Mouse (Mus musculus): ENCODE measurements around the gene Tecpr2. TPM values are rescaled to one million over a fixed set of nuclear protein-coding genes. Genes with fewer than 3 reads are reported as not detected.

Tecpr2 gene
- polyA plus RNA-seq, 1 experiment from 2014 or later = 1.6 TPM

DNA sequence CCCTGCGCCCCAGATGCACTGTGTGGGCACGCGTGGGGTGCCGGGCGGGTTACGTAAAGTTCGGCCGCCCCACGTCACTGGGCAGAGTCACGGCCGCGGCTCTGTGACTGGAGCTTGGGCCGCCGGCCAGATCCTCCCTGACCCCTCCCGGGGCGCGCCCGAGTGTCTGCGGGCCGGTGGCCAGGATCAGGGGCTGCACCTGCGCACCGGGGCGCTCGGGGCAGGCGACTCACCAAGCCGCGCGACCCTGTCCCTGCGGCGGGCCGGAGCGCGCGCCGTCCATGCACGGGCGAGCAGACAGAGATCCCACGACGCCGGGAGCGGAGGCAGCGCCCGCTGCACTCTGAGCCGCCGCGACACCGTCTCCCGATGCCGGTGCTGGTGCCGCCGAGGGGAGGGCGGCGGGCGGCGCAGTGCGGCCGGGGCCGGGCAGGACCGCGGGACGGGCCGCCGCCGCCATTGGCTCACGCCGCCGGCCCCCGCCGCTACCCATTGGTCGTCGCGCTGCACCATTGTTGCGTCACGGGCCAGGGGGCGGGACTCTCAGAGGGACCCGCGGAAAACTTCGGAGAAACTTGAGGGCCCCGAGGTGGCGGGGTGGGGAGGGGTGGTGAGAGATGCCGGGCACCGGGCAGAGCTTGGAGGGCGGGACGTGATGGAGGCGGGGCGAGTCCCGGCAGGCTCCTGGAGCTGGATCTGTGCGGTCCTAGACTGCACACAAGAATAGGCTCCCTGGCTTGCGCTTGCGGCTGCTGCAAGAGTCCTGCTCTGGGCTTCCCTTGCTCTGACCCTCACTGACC is 89.7 kb downstream of the Tecpr2 start, which contains the start of gene Ankrd9:
TSS of gene Ankrd9 (minus strand) at position 434 of the 800 bp plus-strand sequence.
- Histone ChIP-seq H3K9me3 (replicated peaks) (no peaks in the 10 kb centered on the region), H3K4me2 (peak within 1 kb of the TSS; percentile 89), H3K27me3 (0 out of 2 replicates have a peak, but pooled peaks cover 9% of the 10 kb centered on the region), H3K4me3 (replicated peaks) (peak within 1 kb of the TSS; percentile 95), H3K27ac (replicated peaks) (peak within 1 kb of the TSS; percentile 98), H3K36me3 (replicated peaks) (peaks cover 35% of the 10 kb centered on the region), H3K4me1 (replicated peaks) (peaks cover 60% of the 10 kb centered on the region), H3K9ac (peak within 1 kb of the TSS; percentile 98)
- ATAC-seq (ENCODE audit: insufficient read depth) = peak; percentile 86
- under 1% methylated on average over 90 of the region's 90 CpGs for WGBS (ENCODE audit: insufficient replicate concordance)

DNA sequence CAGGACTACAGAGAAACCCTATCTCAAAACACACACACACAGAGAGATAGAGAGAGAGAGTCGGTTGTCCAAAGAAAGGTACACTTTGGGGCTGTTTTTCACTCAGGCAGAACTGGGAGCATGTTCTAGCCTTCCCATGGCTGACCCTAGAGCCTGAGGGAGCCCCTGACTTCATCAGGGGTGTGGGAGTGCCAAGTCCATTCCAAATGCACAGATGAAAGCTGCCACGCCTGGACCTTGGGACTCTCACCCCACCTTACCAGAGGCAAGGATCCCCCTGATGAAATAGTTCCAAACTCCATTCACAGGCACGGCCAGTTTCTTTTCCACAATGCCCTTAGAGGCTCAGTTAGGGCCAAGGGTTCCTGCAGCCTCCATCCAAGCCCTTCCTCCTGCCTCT is 90.7 kb downstream of the Tecpr2 start:
- Histone ChIP-seq H3K9ac (peak overlapping the region; percentile 74), H3K27ac (replicated peaks) (peak overlapping the region; percentile 98), H3K4me3 (replicated peaks) (peak overlapping the region; percentile 95), H3K4me1 (replicated peaks) (peaks cover 51% of the 10 kb centered on the region), H3K36me3 (replicated peaks) (peaks cover 30% of the 10 kb centered on the region), H3K4me2 (peak overlapping the region; percentile 89), H3K9me3 (replicated peaks) (no peaks in the 10 kb centered on the region), H3K27me3 (peaks cover 9% of the 10 kb centered on the region; the same call in 1 of the 2 replicates)
- ATAC-seq (ENCODE audit: insufficient read depth) = no peak
- WGBS (ENCODE audit: insufficient replicate concordance) = 51% methylated on average over 3 of the region's 3 CpGs

DNA sequence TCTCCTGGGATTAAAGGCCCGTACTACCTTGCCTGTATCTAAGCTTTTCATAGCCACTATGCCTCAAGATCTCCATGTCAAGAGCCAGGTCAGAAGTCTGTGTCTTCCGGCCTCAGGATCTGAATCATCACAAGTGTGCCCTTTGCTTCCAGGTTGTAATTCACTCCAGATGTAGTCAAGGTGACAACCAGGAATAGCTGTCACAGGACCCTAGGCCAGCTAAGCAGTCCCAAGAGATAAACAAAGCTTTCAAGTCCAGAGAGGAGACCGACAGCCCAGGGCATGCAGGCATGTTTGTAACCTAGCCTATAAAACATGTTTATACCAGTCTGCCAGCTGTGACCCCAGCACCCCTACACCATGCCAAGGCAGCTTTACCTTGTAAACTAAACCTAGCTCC is 92.7 kb downstream of the Tecpr2 start:
- no peak overlapping the region for H3K27ac ChIP-seq (replicated peaks)
- 85% methylated on average over 3 of the region's 3 CpGs for WGBS (ENCODE audit: insufficient replicate concordance)
- peaks cover 32% of the 10 kb centered on the region for H3K4me1 ChIP-seq (replicated peaks)
- no peak overlapping the region for H3K4me3 ChIP-seq (replicated peaks)
- H3K27me3 ChIP-seq = peaks cover 16% of the 10 kb centered on the region; the same call in 1 of the 2 replicates
- H3K9ac ChIP-seq = no peak overlapping the region
- H3K36me3 ChIP-seq (replicated peaks) = peaks cover 10% of the 10 kb centered on the region
- H3K4me2 ChIP-seq = no peak overlapping the region
- no peak for ATAC-seq (ENCODE audit: insufficient read depth)
- no peaks in the 10 kb centered on the region for H3K9me3 ChIP-seq (replicated peaks)

DNA sequence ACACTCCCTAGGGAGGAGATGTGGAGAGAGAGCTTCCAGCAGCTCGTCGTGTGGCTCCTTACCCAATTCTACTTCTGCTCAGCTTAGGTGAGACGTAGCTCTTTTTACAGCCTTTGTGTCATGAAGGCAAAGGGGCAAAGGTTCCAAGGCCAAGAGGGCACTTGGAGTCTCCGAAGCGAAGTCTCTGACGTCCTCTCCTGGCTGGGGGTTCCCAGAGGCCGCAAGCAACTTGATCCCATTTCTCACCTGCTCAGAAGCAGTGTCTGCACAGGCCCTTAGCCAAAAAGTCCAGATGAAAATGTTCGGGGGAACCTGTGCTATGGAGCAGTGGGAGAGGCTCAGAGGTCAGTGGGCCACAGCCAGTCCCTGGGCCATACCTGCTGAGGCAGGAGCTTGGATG is 94.0 kb downstream of the Tecpr2 start:
- no peak overlapping the region for H3K27ac ChIP-seq (replicated peaks)

DNA sequence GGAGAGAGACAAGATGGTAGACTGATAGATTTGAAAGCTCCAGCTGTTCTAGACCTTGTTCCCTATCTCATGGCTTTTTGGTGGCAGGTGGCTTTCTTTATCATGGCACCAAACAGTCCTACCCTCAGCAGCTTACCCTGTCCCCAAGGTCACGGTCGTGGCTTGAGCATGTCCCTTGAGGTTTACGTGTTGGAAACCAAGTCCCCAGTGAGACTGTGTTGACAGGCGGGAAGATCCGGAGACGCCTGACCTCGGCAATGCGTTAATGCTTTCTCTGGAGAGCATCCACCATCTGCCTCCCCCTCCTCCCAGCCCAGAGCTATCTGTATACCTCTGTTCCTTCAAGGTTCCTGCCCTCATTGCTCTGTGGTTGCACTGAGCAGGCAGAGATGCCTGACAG is 94.7 kb downstream of the Tecpr2 start:
- H3K27ac ChIP-seq (replicated peaks) = no peak overlapping the region
- H3K4me2 ChIP-seq = no peak overlapping the region
- H3K36me3 ChIP-seq (replicated peaks) = no peaks in the 10 kb centered on the region
- no peak for ATAC-seq (ENCODE audit: insufficient read depth)
- no peak overlapping the region for H3K4me3 ChIP-seq (replicated peaks)
- H3K9ac ChIP-seq = no peak overlapping the region
- WGBS (ENCODE audit: insufficient replicate concordance) = 67% methylated on average over 8 of the region's 8 CpGs
- peaks cover 14% of the 10 kb centered on the region for H3K4me1 ChIP-seq (replicated peaks)
- peaks cover 16% of the 10 kb centered on the region; the same call in 1 of the 2 replicates for H3K27me3 ChIP-seq
- no peaks in the 10 kb centered on the region for H3K9me3 ChIP-seq (replicated peaks)

More for the DNA sequence above, 94.0 kb downstream of the Tecpr2 start:
- Histone ChIP-seq H3K9ac (no peak overlapping the region), H3K4me1 (replicated peaks) (peaks cover 19% of the 10 kb centered on the region), H3K27me3 (peaks cover 16% of the 10 kb centered on the region; the same call in 1 of the 2 replicates), H3K4me2 (no peak overlapping the region), H3K4me3 (replicated peaks) (no peak overlapping the region), H3K9me3 (replicated peaks) (no peaks in the 10 kb centered on the region), H3K36me3 (replicated peaks) (no peaks in the 10 kb centered on the region)
- ATAC-seq (ENCODE audit: insufficient read depth) = no peak
- WGBS (ENCODE audit: insufficient replicate concordance) = 82% methylated on average over 8 of the region's 8 CpGs

DNA sequence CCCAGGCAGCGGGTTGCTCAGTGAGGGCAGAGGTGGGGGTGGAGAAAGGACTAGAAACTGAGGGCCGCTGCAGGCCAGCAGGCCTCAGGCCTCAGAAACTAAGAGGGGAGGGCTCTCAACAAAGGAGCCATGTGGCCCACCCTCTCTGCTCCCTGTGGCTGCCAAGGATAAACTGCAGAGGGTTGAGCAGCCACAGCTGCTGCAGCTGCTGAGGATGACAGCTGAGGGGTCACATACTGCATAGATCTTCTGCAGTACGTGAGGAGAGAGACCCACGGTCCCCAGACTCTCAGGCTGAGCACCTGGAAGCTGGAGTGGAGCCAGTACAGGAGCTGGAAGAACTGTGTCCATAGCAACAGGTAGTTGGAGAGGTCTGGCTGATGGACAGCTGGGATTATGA is 95.5 kb downstream of the Tecpr2 start:
- H3K27ac ChIP-seq (replicated peaks) = no peak overlapping the region
- 77% methylated on average over 4 of the region's 4 CpGs for WGBS (ENCODE audit: insufficient replicate concordance)
- no peak overlapping the region for H3K4me3 ChIP-seq (replicated peaks)
- no peaks in the 10 kb centered on the region for H3K9me3 ChIP-seq (replicated peaks)
- no peak for ATAC-seq (ENCODE audit: insufficient read depth)
- H3K36me3 ChIP-seq (replicated peaks) = no peaks in the 10 kb centered on the region
- no peak overlapping the region for H3K9ac ChIP-seq
- peaks cover 16% of the 10 kb centered on the region; the same call in 1 of the 2 replicates for H3K27me3 ChIP-seq
- peaks cover 11% of the 10 kb centered on the region for H3K4me1 ChIP-seq (replicated peaks)
- H3K4me2 ChIP-seq = no peak overlapping the region

DNA sequence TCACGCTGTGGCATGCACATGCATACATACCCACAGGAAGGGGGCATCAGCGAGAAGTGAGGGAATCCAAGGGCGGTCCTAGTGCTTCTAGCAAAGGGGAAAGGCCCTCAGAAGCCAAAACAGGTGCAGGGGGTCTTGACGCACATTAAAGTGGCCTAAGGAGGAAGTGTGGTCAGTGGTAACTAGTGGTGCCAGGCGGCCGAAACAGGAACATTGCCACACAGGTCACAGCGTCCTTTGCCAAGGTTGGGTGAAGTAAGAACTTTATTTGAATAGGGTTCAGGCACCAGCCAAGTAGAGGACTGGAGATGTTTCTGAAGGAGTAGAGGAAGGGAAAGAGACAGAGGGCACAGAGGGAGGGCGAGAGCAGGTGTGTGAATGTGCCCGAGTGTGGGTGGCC is 96.1 kb downstream of the Tecpr2 start:
- Histone ChIP-seq H3K4me1 (replicated peaks) (peaks cover 6% of the 10 kb centered on the region), H3K27me3 (peaks cover 16% of the 10 kb centered on the region; the same call in 1 of the 2 replicates), H3K9me3 (replicated peaks) (no peaks in the 10 kb centered on the region), H3K4me3 (replicated peaks) (no peak overlapping the region), H3K27ac (replicated peaks) (no peak overlapping the region), H3K9ac (no peak overlapping the region), H3K36me3 (replicated peaks) (no peaks in the 10 kb centered on the region), H3K4me2 (no peak overlapping the region)
- ATAC-seq (ENCODE audit: insufficient read depth) = no peak
- 58% methylated on average over 9 of the region's 9 CpGs for WGBS (ENCODE audit: insufficient replicate concordance)

DNA sequence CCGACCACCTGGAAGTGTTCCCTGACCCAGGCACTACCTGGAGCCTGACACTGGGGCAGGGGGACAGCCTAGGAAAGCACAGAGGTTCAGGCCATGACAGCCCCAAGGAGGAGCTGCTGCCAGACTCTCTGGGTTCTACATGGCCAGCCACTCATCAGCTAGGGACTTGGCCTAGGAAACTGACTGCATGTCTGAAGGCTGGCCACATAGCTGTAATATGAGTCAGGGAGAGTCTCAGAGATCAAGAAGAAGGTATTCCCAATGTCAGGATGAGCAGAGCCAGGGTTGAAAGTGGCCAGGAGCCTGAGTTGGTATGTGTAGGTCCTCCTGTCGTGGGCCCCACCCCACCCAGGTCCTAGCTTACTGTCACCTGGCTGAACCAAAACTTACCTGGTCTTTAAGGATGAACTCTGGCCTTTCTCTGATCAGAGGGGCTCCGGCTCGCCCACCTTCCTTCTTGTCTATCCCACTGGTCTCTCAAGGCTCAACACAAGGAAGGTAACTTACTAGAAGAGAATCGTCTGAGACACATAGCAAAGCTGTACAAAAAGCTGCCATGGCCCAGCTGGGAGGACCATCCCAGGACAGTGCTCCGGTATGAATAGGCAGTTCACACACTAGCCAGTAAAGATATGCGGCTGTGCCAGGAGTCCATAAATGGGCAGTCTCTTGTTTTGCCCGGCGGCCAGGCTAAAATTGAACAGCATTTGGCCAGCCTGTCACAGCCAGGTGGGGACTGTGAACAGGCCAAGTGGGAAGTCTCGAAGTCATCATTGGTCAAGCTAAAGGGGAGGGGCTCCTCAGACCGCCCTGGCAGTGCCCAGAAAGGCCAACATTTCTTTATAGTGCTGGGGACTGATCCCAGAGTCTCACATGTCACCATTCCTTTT is 97.7 kb downstream of the Tecpr2 start:
- H3K4me2 ChIP-seq = no peak overlapping the region
- no peaks in the 10 kb centered on the region for H3K36me3 ChIP-seq (replicated peaks)
- peaks cover 12% of the 10 kb centered on the region; the same call in 1 of the 2 replicates for H3K27me3 ChIP-seq
- peaks cover 19% of the 10 kb centered on the region for H3K4me1 ChIP-seq (replicated peaks)
- H3K9me3 ChIP-seq (replicated peaks) = no peaks in the 10 kb centered on the region
- no peak overlapping the region for H3K9ac ChIP-seq
- ATAC-seq (ENCODE audit: insufficient read depth) = no peak
- H3K27ac ChIP-seq (replicated peaks) = no peak overlapping the region
- H3K4me3 ChIP-seq (replicated peaks) = no peak overlapping the region
- WGBS (ENCODE audit: insufficient replicate concordance) = 77% methylated on average over 11 of the region's 11 CpGs

DNA sequence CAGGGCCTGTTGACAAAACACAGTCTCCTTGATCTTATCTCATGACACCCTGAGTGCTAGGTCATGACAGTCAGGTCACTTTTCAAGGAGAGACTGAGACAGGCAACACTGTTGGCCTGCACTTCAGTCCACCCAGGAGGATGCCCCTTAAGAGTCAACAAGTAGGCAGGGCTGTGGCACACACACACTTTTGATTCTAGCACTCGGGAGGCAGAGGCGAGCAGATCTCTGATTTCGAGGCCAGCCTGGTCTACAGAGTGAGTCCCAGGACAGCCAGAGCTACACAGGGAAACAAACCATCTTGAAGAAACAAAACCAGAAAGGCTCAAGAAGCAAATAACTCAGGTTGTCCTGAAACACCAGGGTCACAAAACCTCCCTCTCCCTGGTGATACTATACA is 100.3 kb downstream of the Tecpr2 start:
- WGBS (ENCODE audit: insufficient replicate concordance) = 73% methylated on average over 3 of the region's 3 CpGs
- ATAC-seq (ENCODE audit: insufficient read depth) = no peak
- peaks cover 7% of the 10 kb centered on the region; the same call in 1 of the 2 replicates for H3K27me3 ChIP-seq
- H3K27ac ChIP-seq (replicated peaks) = no peak overlapping the region
- no peak overlapping the region for H3K9ac ChIP-seq
- no peak overlapping the region for H3K4me2 ChIP-seq
- no peaks in the 10 kb centered on the region for H3K9me3 ChIP-seq (replicated peaks)
- no peak overlapping the region for H3K4me3 ChIP-seq (replicated peaks)
- peaks cover 31% of the 10 kb centered on the region for H3K4me1 ChIP-seq (replicated peaks)
- H3K36me3 ChIP-seq (replicated peaks) = no peaks in the 10 kb centered on the region

DNA sequence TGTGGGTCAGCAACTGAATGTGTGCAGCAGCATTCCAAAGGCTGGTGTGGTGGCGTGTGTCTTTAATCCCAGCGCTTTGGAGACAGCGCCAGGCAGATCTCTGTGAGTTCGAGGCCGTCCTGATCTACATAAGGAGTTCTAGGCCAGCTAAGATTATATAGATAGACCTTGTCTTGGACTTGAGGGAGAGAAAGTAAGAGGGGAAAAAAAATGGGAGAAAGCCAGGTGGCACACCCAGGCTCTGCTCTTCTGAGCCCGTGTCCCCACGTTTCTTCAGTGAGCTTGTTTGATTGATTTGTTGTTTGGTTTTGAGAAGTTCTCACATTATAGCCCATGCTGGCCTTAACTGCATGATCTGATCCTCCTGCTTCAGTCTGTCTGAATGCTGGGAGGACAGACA is 101.4 kb downstream of the Tecpr2 start:
- no peak for ATAC-seq (ENCODE audit: insufficient read depth)

More for the DNA sequence above, 101.4 kb downstream of the Tecpr2 start:
- WGBS (ENCODE audit: insufficient replicate concordance) = 84% methylated on average over 7 of the region's 7 CpGs
- no peaks in the 10 kb centered on the region for H3K36me3 ChIP-seq (replicated peaks)
- peaks cover 31% of the 10 kb centered on the region for H3K4me1 ChIP-seq (replicated peaks)
- no peak overlapping the region for H3K4me3 ChIP-seq (replicated peaks)
- no peaks in the 10 kb centered on the region for H3K9me3 ChIP-seq (replicated peaks)
- H3K4me2 ChIP-seq = no peak overlapping the region
- H3K9ac ChIP-seq = no peak overlapping the region
- H3K27me3 ChIP-seq = peaks cover 3% of the 10 kb centered on the region; the same call in 1 of the 2 replicates
- 0 out of 2 replicates have a peak overlapping the region, but pooled peaks have one; percentile 0 for H3K27ac ChIP-seq (replicated peaks)

Measured in liver, embryonic 15.5 days (tissue).